Mouse (Mus musculus) kidney, postnatal 36 days (tissue): Measurements from ENCODE around the gene Syne4.

ENCODE experiments used
- DNase-seq, 2 experiments: peaks; one replicate each; pipeline ENCODE4 v3.0.0; 2021 to 2022; ENCODE audit warnings: mixed read lengths in 2 of 2

Gene Syne4

GRCm38 (mm10) chr7:30297266-30297665, 17.3 kb upstream of the Syne4 start:
- no peak for DNase-seq

- peak in 1 of 2 experiments; percentile 57 for DNase-seq
Observed at GRCm38 (mm10) chr7:30300914-30301313, 13.7 kb upstream of the Syne4 start.

- peak in 1 of 2 experiments; percentile 52 for DNase-seq
Observed at GRCm38 (mm10) chr7:30306083-30306779, 8.4 kb upstream of the Syne4 start.

DNA sequence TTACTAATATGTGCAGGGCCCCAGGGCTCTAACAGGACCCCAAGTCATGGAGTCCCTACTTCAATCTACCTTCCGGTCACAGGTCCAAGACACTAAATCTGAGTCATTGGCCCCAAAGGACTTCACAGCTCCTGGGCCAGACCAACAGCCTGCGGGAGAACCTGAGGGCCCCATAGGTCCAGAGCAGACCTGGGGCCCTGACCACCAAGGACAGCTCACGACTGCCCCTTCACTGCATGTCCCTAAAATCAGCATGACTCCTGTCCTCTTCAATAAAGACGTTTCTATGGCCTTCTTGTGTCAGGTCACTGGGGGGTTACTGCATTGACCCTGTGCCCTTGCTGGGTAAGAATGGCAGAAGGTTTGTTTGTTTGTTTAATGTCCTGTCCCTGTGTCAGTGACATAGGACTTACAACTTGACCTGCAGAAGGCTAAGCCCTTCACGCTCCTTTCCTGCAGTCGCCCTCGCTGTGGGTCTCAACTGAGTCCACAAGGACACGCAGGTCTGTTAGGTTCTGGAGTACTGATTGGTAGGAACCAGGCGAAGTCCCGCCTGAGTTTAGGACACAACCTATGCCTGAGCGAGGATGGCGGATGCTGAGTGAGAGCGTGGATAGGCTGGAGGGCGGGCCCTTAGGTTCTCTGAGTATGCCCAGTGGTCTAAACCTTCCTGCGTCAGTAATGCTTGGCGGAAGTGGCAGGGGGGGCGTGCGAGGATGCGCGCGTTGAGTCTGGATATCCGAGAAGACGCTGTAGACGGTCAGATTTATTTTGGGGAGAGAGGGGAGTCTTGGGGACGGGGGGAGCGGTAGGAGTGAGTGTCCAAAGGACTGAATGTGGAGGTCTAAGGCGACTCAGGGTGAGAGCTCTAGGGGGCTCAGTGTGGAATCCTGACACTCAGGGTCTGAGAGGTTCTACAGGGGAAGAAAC, 6.3 kb upstream of the Syne4 start, which contains the start of gene Alkbh6:
Alkbh6 (plus strand) TSS at position 642 of the 930 bp plus-strand sequence.
- peak; percentile 95 to 98 for DNase-seq

- peak in 1 of 2 experiments; percentile 47 for DNase-seq
Observed at GRCm38 (mm10) chr7:30309395-30310129, 5.0 kb upstream of the Syne4 start.

GRCm38 (mm10) chr7:30310136-30310535, 4.5 kb upstream of the Syne4 start:
- peak; percentile 41 to 62 for DNase-seq

DNA sequence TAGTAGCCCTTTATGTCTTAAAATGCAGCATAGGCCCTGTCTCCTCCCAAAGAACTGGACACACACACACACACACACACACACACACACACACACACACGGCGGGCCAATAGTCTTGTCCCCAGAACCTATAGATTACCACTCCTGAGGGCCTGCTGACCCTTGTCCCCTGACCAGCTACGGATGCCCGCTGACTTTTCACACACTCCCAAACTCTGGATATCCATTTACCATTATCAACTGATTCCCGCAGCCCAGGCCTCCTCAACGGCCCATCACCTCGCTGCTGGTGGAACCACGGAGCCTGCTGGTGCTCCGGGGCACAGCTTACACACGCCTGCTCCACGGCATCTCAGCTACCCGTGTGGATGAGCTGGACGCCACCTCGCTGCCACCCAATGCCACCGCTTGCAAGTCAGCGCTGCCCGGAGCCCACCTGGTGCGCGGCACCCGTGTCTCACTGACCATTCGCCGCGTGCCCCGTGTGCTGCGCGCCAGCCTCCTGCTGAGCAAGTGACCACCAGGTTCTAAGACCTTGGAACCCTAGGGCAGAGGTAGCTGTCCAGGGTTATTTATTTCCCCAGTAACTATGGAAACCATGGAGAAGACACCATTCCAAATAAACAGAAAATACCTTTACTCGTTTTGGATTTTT, 814 bp upstream of the Syne4 start:
- DNase-seq = peak; percentile 80 to 83

DNA sequence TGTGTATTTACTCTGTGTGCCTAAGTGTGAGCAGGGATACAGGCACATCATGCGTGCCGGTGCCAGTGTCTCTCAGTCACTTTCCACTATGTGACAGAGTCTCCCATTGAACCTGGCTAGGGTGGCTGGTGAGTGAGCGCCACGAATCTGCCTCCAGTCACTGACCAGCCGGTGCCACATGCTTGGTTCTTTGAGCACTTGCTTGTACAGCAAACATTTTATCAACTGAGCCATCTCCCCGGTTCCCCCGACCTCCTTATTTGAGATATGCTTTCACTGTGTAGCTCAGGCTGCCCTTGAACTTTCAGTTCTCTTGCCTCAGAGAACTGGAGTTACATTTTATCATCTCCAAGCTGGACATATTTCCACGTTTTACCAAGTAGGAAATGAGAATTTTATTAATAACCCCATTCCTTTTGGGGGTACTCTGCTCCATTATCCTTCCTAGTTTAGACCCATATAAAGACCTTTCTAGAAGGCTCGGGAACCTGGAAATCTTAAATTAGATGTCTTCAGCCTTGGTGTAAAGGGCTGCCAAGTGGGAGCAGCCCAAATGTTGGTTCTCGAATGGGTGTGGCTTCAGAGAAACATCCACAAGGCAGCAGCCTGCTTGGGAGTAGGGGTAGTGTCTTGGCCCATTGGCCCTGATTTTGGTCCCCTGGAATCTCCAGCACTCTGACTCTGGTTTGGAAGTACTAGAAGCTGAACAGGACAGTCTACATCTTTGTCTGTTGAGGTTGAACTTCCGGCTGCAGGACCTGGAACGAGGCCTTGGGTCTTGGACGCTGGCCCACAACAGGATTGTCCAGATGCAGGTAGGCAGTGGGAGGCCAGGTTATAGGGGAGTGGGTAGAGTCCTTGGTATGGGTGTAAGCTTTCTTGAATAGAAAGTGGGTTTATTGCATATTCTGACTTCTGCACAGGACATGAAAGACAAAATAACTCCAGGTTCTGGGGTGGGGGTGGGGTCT, 1.2 kb downstream of the Syne4 start:
- peak in 1 of 2 experiments; percentile 62 for DNase-seq

- peak; percentile 68 to 80 for DNase-seq
Observed at GRCm38 (mm10) chr7:30318142-30318541, 3.5 kb downstream of the Syne4 start.

GRCm38 (mm10) chr7:30320946-30321345, 6.3 kb downstream of the Syne4 start:
- DNase-seq = no peak

GRCm38 (mm10) chr7:30321539-30322284, 7.1 kb downstream of the Syne4 start, which contains the start of gene E130208F15Rik:
TSS of gene E130208F15Rik (plus strand) at chr7:30321740.
- peak; percentile 89 to 94 for DNase-seq

GRCm38 (mm10) chr7:30322285-30322667, 7.7 kb downstream of the Syne4 start:
- DNase-seq = peak; percentile 98 to 99

GRCm38 (mm10) chr7:30322865-30323264, 8.3 kb downstream of the Syne4 start:
- DNase-seq = no peak

DNA sequence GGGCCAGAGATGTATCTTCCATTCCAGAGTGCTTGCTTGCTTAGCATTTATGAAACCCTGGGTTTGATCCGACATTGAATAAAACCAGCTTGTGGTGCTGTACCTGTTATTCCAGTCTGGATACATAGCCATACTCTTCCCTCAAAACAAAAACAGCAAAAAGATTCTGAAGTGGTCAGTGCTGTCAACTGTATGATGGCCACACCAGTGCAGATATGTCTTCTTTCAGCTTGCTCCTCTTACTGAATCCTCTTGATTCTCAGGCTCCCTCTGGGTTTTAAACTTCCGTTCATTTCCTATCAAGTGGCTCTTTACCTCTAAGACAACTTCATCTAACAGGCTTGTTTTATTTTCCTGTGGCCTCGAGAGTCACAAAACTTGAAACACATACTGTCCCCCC, 9.2 kb downstream of the Syne4 start, which contains the start of gene Sdhaf1:
Sdhaf1 (minus strand) TSS at position 101 of the 400 bp plus-strand sequence.
- no peak for DNase-seq

DNA sequence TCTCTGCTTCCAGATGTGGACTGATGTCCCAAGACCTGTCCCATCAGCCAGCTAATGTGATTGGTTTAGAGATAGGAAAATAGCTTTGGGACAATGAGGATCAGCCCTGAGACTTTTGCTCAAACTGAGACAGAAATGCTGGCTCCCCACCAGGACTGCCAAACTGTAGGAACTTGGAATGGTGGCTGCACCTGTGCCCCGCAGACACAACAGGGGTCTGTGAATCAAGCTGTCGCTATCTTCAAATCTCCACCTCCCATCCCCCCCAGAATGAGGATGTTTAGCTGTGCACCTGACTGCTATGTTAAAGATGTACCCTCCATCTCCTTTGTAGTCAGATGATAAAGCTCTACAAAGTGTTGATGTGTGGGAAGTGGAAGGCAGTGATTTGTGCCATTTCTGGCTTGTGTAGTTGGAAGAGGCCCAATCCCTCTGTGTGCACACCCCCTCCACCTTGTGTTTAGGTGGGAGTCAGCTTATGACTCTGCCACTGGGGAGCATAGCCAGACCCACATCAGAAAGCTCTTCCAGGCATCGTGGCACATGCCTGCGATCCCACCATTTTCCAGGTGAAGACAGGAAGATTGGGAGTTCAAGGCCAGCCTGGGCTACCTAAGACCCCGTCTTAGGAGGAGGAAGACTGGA, 9.8 kb downstream of the Syne4 start:
- no peak for DNase-seq

GRCm38 (mm10) chr7:30325364-30325763, 10.8 kb downstream of the Syne4 start:
- DNase-seq = peak in 1 of 2 experiments; percentile 73

DNA sequence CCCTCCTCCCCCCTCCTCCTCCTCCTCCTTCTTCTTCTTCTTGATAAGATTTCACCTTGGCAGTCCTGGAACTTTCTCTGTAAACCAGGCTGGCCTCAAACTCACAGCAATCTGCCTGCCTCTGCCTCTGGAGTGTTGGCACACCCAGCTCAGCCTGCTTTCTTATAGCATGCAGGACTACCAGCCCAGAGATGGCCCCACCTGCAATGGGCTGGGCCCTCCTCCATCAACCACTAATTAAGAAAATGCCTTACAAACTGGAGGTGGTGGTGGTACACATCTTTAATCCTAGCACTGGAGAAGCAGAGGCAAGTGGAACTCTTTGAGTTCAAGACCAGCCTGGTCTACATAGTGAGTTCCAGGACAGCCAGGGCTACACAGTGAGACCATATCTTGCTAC, 11.8 kb downstream of the Syne4 start:
- no peak for DNase-seq

GRCm38 (mm10) chr7:30327140-30327539, 12.5 kb downstream of the Syne4 start:
- DNase-seq = peak; percentile 69 to 78

DNA sequence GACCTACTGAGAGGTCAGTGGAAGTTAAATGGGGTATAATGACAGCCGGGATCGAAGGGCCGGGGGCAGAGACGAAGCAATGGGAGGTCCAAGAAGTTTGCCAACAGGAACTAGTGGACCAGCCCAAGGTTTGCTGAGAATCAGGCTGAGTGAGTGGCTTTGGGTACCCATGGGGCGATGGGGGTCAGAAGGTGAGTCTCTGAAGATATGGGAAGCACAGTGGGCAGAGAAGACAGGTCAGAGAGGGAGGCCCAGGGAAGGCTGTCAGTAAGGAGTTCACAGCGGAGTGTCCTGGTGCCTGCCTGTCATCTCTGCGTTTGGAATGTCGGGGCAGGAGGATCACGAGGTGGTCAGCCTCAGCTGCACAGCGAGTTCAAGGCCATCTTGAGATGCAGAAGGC, 13.8 kb downstream of the Syne4 start:
- DNase-seq = no peak

- DNase-seq = peak; percentile 83 to 85
Observed at GRCm38 (mm10) chr7:30331887-30332286, 17.3 kb downstream of the Syne4 start.
